21 mouse cellular contexts compared by ENCODE assay signal in the genomic region with DNA sequence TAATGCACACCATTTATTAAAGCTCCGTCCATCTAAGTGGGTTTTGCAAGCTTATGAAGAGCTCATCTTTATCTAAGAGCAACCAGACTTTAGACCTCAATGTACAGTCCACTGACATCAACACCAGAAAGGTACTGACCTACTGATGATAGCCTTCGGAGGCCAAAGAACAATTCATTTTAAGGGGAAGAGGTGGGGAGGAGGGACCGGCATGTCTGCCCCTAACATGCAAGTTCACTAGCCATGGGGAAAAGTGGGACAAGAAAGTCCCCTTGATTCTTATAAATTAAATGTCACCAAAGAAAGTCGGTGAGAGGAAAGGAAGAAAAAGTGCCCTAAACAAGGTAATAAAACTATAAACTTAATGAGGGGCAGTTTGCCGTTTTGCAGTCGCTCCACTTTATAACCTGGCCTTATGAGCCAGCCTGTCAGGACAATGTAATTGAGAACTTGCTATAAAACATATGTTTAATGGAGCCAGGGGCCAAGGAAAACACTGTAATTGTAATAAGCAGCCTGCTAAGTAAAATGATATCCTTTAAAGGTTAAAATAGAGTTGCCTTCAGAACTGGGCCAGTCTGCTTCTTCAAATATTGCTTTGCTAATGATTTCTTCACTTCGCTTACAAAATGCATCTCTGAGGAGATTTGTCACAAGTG.
A peak's percentile ranks its signal among the peaks of the same experiment; 100 is the strongest.
DNase-seq lines count a peak whose midpoint lies in the region; ATAC-seq and TF ChIP-seq lines count a peak whose summit lies in the region.
"Had no signal": no experiment of that assay in that cellular context is flagged by ENCODE, and none has a peak within 500 bp of the region (broad histone marks: within the 10 kb centered on the region; RNA-seq: fewer than 3 reads in every experiment).

No protein-coding gene starts in this region.

- H3K27me3 ChIP-seq in embryonic facial prominence, embryonic 14.5 days (replicated peaks; ENCODE audit: control insufficient read depth, insufficient read depth, low read length): no peaks in the 10 kb centered on the region; the same call in 1 of the 2 replicates
- no peaks in the 10 kb centered on the region for H3K27me3 ChIP-seq in embryonic facial prominence, embryonic 10.5 days (replicated peaks; ENCODE audit: low read depth, poor library complexity, severe bottlenecking)
- H3K27me3 ChIP-seq in kidney, postnatal 0 days (ENCODE audit: insufficient read depth, low read length): no peaks in the 10 kb centered on the region
- peaks cover 84% of the 10 kb centered on the region for H3K27me3 ChIP-seq in limb, embryonic 13.5 days

- no peak overlapping the region for H3K9ac ChIP-seq in embryonic facial prominence, embryonic 14.5 days (ENCODE audit: low read depth, low read length)
- no peak overlapping the region for H3K9ac ChIP-seq in kidney, postnatal 0 days (ENCODE audit: low read depth, low read length)
- H3K9ac ChIP-seq in limb, embryonic 13.5 days: no peak overlapping the region
- H3K9ac ChIP-seq: forebrain, embryonic 15.5 days; hindbrain, embryonic 12.5 days had no signal

- H3K9me3 ChIP-seq in embryonic facial prominence, embryonic 14.5 days (ENCODE audit: control insufficient read depth, low read length): no peaks in the 10 kb centered on the region
- no peaks in the 10 kb centered on the region for H3K9me3 ChIP-seq in embryonic facial prominence, embryonic 10.5 days
- H3K9me3 ChIP-seq in kidney, postnatal 0 days (replicated peaks; ENCODE audit: low read length): no peaks in the 10 kb centered on the region
- H3K9me3 ChIP-seq in limb, embryonic 13.5 days: no peaks in the 10 kb centered on the region
- H3K9me3 ChIP-seq: forebrain, embryonic 15.5 days; G1E; heart, embryonic 10.5 days; hindbrain, embryonic 12.5 days had no signal

- no peak overlapping the region for H3K27ac ChIP-seq in embryonic facial prominence, embryonic 14.5 days (replicated peaks; ENCODE audit: low read depth, low read length)
- no peak overlapping the region for H3K27ac ChIP-seq in embryonic facial prominence, embryonic 10.5 days (replicated peaks)
- H3K27ac ChIP-seq in kidney, postnatal 0 days: no peak overlapping the region
- H3K27ac ChIP-seq in limb, embryonic 13.5 days: no peak overlapping the region
- H3K27ac ChIP-seq: forebrain, embryonic 15.5 days; heart, embryonic 10.5 days; hindbrain, embryonic 12.5 days had no signal

- H3K36me3 ChIP-seq in embryonic facial prominence, embryonic 14.5 days (ENCODE audit: control insufficient read depth, insufficient read depth, low read length): no peaks in the 10 kb centered on the region
- H3K36me3 ChIP-seq in embryonic facial prominence, embryonic 10.5 days (replicated peaks): no peaks in the 10 kb centered on the region
- no peaks in the 10 kb centered on the region for H3K36me3 ChIP-seq in kidney, postnatal 0 days (ENCODE audit: insufficient read depth, low read length)
- H3K36me3 ChIP-seq in limb, embryonic 13.5 days: no peaks in the 10 kb centered on the region
- H3K36me3 ChIP-seq: forebrain, embryonic 15.5 days; G1E; heart, embryonic 10.5 days; hindbrain, embryonic 12.5 days had no signal

- 0 out of 2 replicates have a peak, but pooled peaks have one; percentile 26 for ATAC-seq in embryonic facial prominence, embryonic 14.5 days (ENCODE audit: low read depth)
- no peak for ATAC-seq in kidney, postnatal 0 days (replicated peaks; ENCODE audit: low FRiP score, low read depth)
- ATAC-seq in limb, embryonic 13.5 days (ENCODE audit: low FRiP score, low read depth): peak; percentile 20; the same call in 1 of the 2 replicates
- ATAC-seq: CD4-positive, CD25-positive, alpha-beta regulatory T cell, adult 4 months; forebrain, embryonic 15.5 days had no signal

- DNase-seq in embryonic facial prominence, embryonic 14.5 days (ENCODE audit: low spot score): peak; percentile 49
- DNase-seq in embryonic facial prominence, embryonic 10.5 days (ENCODE audit: low spot score): no peak
- peak; percentile 77 for DNase-seq in kidney, postnatal 0 days (ENCODE audit: low spot score)
- no peak for DNase-seq in kidney, postnatal 14 days
- DNase-seq in forelimb bud, embryonic 11.5 days (ENCODE audit: low read depth, low spot score): peak; percentile 67
- DNase-seq in spleen, postnatal 36 days (ENCODE audit: low spot score in 2 of 2): no peak
- DNase-seq: adrenal gland, postnatal 10 days; B cell, adult 2 months; cerebellum, adult 11 months; cerebellum, adult 8-10 months; cerebellum, postnatal 36 days; gastrocnemius, postnatal 10 days; heart, adult 18-20 months; heart, postnatal 10 days; heart, postnatal 4 days had no signal

- no peak overlapping the region for H3K4me3 ChIP-seq in embryonic facial prominence, embryonic 14.5 days (ENCODE audit: low read depth, low read length)
- H3K4me3 ChIP-seq in embryonic facial prominence, embryonic 10.5 days: no peak overlapping the region
- H3K4me3 ChIP-seq in kidney, postnatal 0 days (replicated peaks; ENCODE audit: low read depth, low read length): no peak overlapping the region
- no peak overlapping the region for H3K4me3 ChIP-seq in limb, embryonic 13.5 days
- H3K4me3 ChIP-seq: forebrain, embryonic 15.5 days; heart, embryonic 10.5 days; hindbrain, embryonic 12.5 days had no signal

- no peak overlapping the region for H3K4me2 ChIP-seq in embryonic facial prominence, embryonic 14.5 days (ENCODE audit: low read depth, low read length)
- H3K4me2 ChIP-seq in kidney, postnatal 0 days (ENCODE audit: low read length): no peak overlapping the region
- H3K4me2 ChIP-seq in limb, embryonic 13.5 days (replicated peaks): peak overlapping the region; percentile 41
- H3K4me2 ChIP-seq: forebrain, embryonic 15.5 days; hindbrain, embryonic 12.5 days had no signal

- peaks cover 14% of the 10 kb centered on the region; the same call in 1 of the 2 replicates for H3K4me1 ChIP-seq in embryonic facial prominence, embryonic 14.5 days (ENCODE audit: control insufficient read depth, insufficient read depth, low read length)
- H3K4me1 ChIP-seq in embryonic facial prominence, embryonic 10.5 days: peaks cover 10% of the 10 kb centered on the region; the same call in 1 of the 2 replicates
- H3K4me1 ChIP-seq in kidney, postnatal 0 days (replicated peaks; ENCODE audit: insufficient read depth, low read length): no peaks in the 10 kb centered on the region
- H3K4me1 ChIP-seq in limb, embryonic 13.5 days: peaks cover 33% of the 10 kb centered on the region
- H3K4me1 ChIP-seq: forebrain, embryonic 15.5 days; heart, embryonic 10.5 days had no signal

- TF ChIP-seq CTCF in kidney, postnatal 0 days (IDR thresholded peaks at IDR 0.05; ENCODE audit: low read depth): no peak

- WGBS in embryonic facial prominence, embryonic 14.5 days: 53% methylated on average over 7 of the region's 7 CpGs
- 75% methylated on average over 7 of the region's 7 CpGs for WGBS in embryonic facial prominence, embryonic 10.5 days
- WGBS in kidney, postnatal 0 days: 14% methylated on average over 7 of the region's 7 CpGs
- WGBS in limb, embryonic 13.5 days: 8% methylated on average over 7 of the region's 7 CpGs

Comparison
In these comparisons a context has a peak if more than half of its experiments do, and no peak if none do; other contexts are left out.
1. DNase-seq: peak in embryonic facial prominence, embryonic 14.5 days (single experiment), kidney, postnatal 0 days (single experiment) and forelimb bud, embryonic 11.5 days (single experiment); none in embryonic facial prominence, embryonic 10.5 days (single experiment), kidney, postnatal 14 days (single experiment) and spleen, postnatal 36 days (0 of 2).